Mouse (Mus musculus): ENCODE results near the gene Car14. TPM values are rescaled to one million over a fixed set of nuclear protein-coding genes. Genes with fewer than 3 reads are reported as not detected.
"Not testable (repeated sequence)": the region's sequence is repeated elsewhere in the genome, so short reads cannot be mapped to it uniquely, and the experiment has no call there.

Gene Car14
- polyA plus RNA-seq, 1 experiment from 2014 or later = 10.3 TPM

DNA sequence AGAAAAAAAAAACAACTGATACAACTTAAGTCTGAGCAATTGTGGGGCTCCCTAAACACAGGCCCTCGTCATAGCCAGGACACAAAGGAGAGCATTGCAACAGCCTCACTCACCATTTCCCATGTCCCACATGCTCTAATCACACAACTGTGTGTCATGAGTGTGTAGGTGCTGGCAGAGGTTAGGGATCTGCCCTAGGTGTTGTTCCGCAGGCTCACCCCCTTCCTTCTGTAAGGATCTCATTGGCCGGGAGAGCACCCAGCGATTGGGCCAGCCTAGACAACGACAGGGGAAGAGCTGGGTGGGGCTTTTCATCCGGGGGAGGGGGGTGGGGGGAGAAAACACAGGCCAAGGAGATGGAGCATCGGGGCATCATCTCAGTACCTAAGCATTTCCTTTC lies 40.9 kb downstream of the Car14 start:
- H3K4me2 ChIP-seq = no peak overlapping the region
- 57% methylated on average over 7 of the region's 7 CpGs for WGBS (ENCODE audit: insufficient replicate concordance)
- H3K27ac ChIP-seq = no peak overlapping the region
- H3K27me3 ChIP-seq (replicated peaks) = no peaks in the 10 kb centered on the region
- H3K4me1 ChIP-seq = peaks cover 7% of the 10 kb centered on the region
- H3K9ac ChIP-seq = no peak overlapping the region
- no peaks in the 10 kb centered on the region for H3K9me3 ChIP-seq (replicated peaks)
- ATAC-seq = no peak
- peaks cover 61% of the 10 kb centered on the region for H3K36me3 ChIP-seq
- no peak overlapping the region for H3K4me3 ChIP-seq

- no peak overlapping the region for H3K9ac ChIP-seq
- no peak overlapping the region for H3K4me3 ChIP-seq
- H3K27me3 ChIP-seq (replicated peaks) = no peaks in the 10 kb centered on the region
- peak; percentile 68 for ATAC-seq
- peaks cover 43% of the 10 kb centered on the region for H3K36me3 ChIP-seq
- H3K27ac ChIP-seq = no peak overlapping the region
- peaks cover 7% of the 10 kb centered on the region for H3K4me1 ChIP-seq
- no peak overlapping the region for H3K4me2 ChIP-seq
- WGBS (ENCODE audit: insufficient replicate concordance) = 34% methylated on average over 2 of the region's 2 CpGs
- no peaks in the 10 kb centered on the region for H3K9me3 ChIP-seq (replicated peaks)
Measured at GRCm38 (mm10) chr3:95861796-95862195, 42.7 kb downstream of the Car14 start.

DNA sequence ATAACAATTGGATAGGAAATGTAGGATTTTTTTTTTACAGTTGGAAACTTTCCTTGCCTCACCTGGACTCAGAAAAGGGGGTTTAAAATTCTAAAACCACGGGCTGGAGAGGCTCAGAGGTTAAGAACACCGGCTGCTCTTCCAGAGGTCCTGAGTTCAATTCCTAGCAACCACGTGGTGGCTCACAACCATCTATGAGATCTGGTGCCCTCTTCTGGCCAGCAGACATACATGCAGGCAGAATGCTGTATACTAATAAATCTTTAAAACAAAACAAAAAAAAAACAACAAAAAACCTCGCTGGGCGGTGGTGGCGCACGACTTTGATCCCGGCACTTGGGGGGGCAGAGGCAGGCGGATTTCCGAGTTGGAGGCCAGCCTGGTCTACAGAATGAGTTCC lies 43.3 kb downstream of the Car14 start:
- WGBS (ENCODE audit: insufficient replicate concordance) = 56% methylated on average over 10 of the region's 10 CpGs
- H3K27ac ChIP-seq = no peak overlapping the region
- H3K4me2 ChIP-seq = no peak overlapping the region
- no peaks in the 10 kb centered on the region for H3K27me3 ChIP-seq (replicated peaks)
- no peak overlapping the region for H3K4me3 ChIP-seq
- ATAC-seq = no peak
- peaks cover 38% of the 10 kb centered on the region for H3K36me3 ChIP-seq
- H3K9ac ChIP-seq = no peak overlapping the region
- no peaks in the 10 kb centered on the region for H3K9me3 ChIP-seq (replicated peaks)
- peaks cover 13% of the 10 kb centered on the region for H3K4me1 ChIP-seq

DNA sequence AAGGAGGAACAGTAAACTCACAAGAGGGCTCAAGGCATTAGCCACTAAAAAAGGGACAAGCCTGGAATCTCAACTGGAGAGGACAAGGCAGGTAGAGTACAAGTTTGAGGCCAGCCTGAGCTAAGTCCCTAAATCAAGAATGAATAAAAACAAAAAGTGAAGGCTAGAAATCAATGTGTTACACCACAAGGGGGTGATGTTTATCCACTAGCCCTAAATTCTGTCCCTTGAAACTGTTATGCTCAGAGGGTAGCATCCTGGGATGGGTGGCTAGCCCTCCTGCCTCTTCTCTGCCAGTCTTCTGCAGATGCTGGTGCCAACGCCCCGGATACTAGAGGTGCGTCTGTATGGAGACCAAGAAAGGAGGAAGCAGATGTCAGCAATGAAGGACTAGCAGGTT lies 44.2 kb downstream of the Car14 start:
- 83% methylated on average over 3 of the region's 3 CpGs for WGBS (ENCODE audit: insufficient replicate concordance)
- H3K9me3 ChIP-seq (replicated peaks) = no peaks in the 10 kb centered on the region
- no peak overlapping the region for H3K4me2 ChIP-seq
- no peaks in the 10 kb centered on the region for H3K27me3 ChIP-seq (replicated peaks)
- no peak overlapping the region for H3K27ac ChIP-seq
- peaks cover 29% of the 10 kb centered on the region for H3K36me3 ChIP-seq
- peaks cover 16% of the 10 kb centered on the region for H3K4me1 ChIP-seq
- no peak for ATAC-seq
- no peak overlapping the region for H3K9ac ChIP-seq
- no peak overlapping the region for H3K4me3 ChIP-seq

DNA sequence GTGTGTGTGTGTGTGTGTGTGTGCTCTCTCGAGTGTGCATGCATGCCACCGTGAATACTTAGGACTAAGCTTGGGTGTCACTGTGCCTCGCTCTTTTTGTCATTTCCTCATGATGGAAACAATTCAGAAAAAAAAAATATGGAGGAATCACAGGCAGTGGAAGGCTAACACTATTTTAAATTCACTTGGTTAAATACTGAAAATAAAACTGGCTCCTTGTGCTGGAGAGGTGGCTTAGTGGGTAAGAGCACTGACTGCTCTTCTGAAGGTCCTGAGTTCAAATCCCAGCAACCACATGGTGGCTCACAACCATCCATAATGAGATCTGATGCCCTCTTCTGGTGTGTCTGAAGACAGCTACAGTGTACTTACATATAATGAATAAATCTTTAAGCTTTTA lies 46.2 kb downstream of the Car14 start:
- not testable (repeated sequence) for H3K27me3 ChIP-seq (replicated peaks); ATAC-seq; H3K9ac ChIP-seq; H3K9me3 ChIP-seq (replicated peaks); H3K27ac ChIP-seq; H3K4me3 ChIP-seq; H3K4me2 ChIP-seq
- peaks cover 20% of the 10 kb centered on the region for H3K36me3 ChIP-seq
- H3K4me1 ChIP-seq = peaks cover 23% of the 10 kb centered on the region
- 64% methylated on average over 3 of the region's 3 CpGs for WGBS (ENCODE audit: insufficient replicate concordance)

DNA sequence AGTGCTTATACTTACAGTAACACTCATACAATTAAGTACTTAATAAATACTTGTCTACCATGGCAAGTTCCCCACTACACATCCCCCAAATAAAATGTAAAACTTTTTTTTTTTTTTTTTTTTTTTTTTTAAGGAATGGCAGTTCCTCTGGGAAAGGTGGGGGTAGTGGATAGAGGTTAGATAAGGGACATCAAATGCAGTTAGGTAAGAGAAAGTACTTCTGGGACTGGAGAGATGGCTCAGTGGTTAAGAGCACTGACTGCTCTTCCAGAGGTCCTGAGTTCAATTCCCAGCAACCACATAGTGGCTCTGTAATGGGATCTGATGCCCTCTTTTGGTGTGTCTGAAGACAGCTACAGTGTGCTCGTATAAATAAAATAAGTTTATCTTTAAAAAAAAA lies 47.4 kb downstream of the Car14 start:
- H3K9me3 ChIP-seq (replicated peaks); H3K27me3 ChIP-seq (replicated peaks); H3K9ac ChIP-seq; H3K4me3 ChIP-seq; H3K4me2 ChIP-seq; ATAC-seq: not testable (repeated sequence)
- H3K4me1 ChIP-seq = peaks cover 34% of the 10 kb centered on the region
- H3K36me3 ChIP-seq = peaks cover 25% of the 10 kb centered on the region
- H3K27ac ChIP-seq = peak overlapping the region; percentile 76; the same call in 1 of the 2 replicates
- WGBS (ENCODE audit: insufficient replicate concordance) = 71% methylated on average over 1 of the region's 1 CpGs

GRCm38 (mm10) chr3:95856115-95856514 lies 48.4 kb downstream of the Car14 start:
- peaks cover 43% of the 10 kb centered on the region for H3K4me1 ChIP-seq
- no peaks in the 10 kb centered on the region for H3K9me3 ChIP-seq (replicated peaks)
- peak overlapping the region; percentile 76 for H3K27ac ChIP-seq
- 30% methylated on average over 7 of the region's 7 CpGs for WGBS (ENCODE audit: insufficient replicate concordance)
- ATAC-seq = 0 out of 2 replicates have a peak, but pooled peaks have one; percentile 1
- H3K9ac ChIP-seq = peak overlapping the region; percentile 93
- no peaks in the 10 kb centered on the region for H3K27me3 ChIP-seq (replicated peaks)
- H3K36me3 ChIP-seq = peaks cover 27% of the 10 kb centered on the region
- peak overlapping the region; percentile 90 for H3K4me3 ChIP-seq
- H3K4me2 ChIP-seq = peak overlapping the region; percentile 82

GRCm38 (mm10) chr3:95855502-95856089 lies 48.9 kb downstream of the Car14 start, which contains the start of gene Prpf3:
TSS of gene Prpf3 (minus strand) at chr3:95855885.
- peaks cover 32% of the 10 kb centered on the region for H3K36me3 ChIP-seq
- no peaks in the 10 kb centered on the region for H3K27me3 ChIP-seq (replicated peaks)
- peak; percentile 96 for ATAC-seq
- peak within 1 kb of the TSS; percentile 76 for H3K27ac ChIP-seq
- under 1% methylated on average over 56 of the region's 56 CpGs for WGBS (ENCODE audit: insufficient replicate concordance)
- peak within 1 kb of the TSS; percentile 82 for H3K4me2 ChIP-seq
- peak within 1 kb of the TSS; percentile 90 for H3K4me3 ChIP-seq
- H3K9ac ChIP-seq = peak within 1 kb of the TSS; percentile 93
- no peaks in the 10 kb centered on the region for H3K9me3 ChIP-seq (replicated peaks)
- peaks cover 48% of the 10 kb centered on the region for H3K4me1 ChIP-seq

GRCm38 (mm10) chr3:95851317-95851716 lies 53.2 kb downstream of the Car14 start:
- no peak overlapping the region for H3K9ac ChIP-seq
- no peaks in the 10 kb centered on the region for H3K27me3 ChIP-seq (replicated peaks)
- peaks cover 75% of the 10 kb centered on the region for H3K36me3 ChIP-seq
- peak overlapping the region; percentile 77 for H3K27ac ChIP-seq
- H3K4me1 ChIP-seq = peaks cover 48% of the 10 kb centered on the region
- WGBS (ENCODE audit: insufficient replicate concordance) = 47% methylated on average over 8 of the region's 8 CpGs
- no peaks in the 10 kb centered on the region for H3K9me3 ChIP-seq (replicated peaks)
- ATAC-seq = peak; percentile 28; the same call in 1 of the 2 replicates
- H3K4me2 ChIP-seq = peak overlapping the region; percentile 44
- no peak overlapping the region for H3K4me3 ChIP-seq

GRCm38 (mm10) chr3:95850611-95851010 lies 53.9 kb downstream of the Car14 start:
- Histone ChIP-seq H3K27ac (peak overlapping the region; percentile 77), H3K4me3 (no peak overlapping the region), H3K4me1 (peaks cover 44% of the 10 kb centered on the region), H3K9ac (no peak overlapping the region), H3K4me2 (peak overlapping the region; percentile 44), H3K27me3 (replicated peaks) (no peaks in the 10 kb centered on the region), H3K9me3 (replicated peaks) (no peaks in the 10 kb centered on the region), H3K36me3 (peaks cover 82% of the 10 kb centered on the region)
- ATAC-seq = peak; percentile 68
- 32% methylated on average over 4 of the region's 4 CpGs for WGBS (ENCODE audit: insufficient replicate concordance)

Data from liver, embryonic 12.5 days (tissue).